ENCODE assay signal across 32 mouse cellular contexts in the genomic region with DNA sequence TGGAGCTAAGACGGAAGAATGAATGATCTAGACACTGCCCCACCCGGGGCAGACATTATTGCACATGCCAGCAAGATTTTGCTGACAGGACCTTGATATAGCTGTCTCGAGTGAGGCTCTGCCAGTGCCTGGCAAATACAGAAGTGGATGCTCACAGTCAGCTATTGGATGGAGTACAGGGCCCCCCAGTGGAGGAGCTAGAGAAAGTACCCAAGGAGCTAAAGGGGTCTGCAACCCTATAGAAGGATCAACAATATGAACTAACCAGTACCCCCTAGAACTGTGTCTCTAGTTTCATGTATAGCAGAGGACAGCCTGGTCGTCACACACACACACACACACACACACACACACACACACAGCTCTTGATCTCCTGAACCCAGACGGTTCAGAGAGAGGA. TPM values are rescaled to one million over a fixed set of nuclear protein-coding genes. Genes with fewer than 3 reads are reported as not detected.
DNase-seq lines count a peak whose midpoint lies in the region; TF ChIP-seq lines count a peak whose summit lies in the region.
"Not testable (repeated sequence)": the region's sequence is repeated elsewhere in the genome, so short reads cannot be mapped to it uniquely, and the experiment has no call there.
"Had no signal": no experiment of that assay in that cellular context is flagged by ENCODE, and none has a peak within 500 bp of the region (broad histone marks: within the 10 kb centered on the region; RNA-seq: fewer than 3 reads in every experiment).

No protein-coding gene starts in this region.

- dilution Hi-C loops in CH12.LX (cut with MboI; ENCODE audit: extremely low pct_ligation_motif_present, extremely low pct_unique_long_range_greater_than_20kb, low sequenced_read_pairs) = not testable (repeated sequence)

- in situ Hi-C loops in CH12.LX (cut with MboI; ENCODE audit: low pct_ligation_motif_present, low pct_unique_long_range_greater_than_20kb, low sequenced_read_pairs) = not testable (repeated sequence)

- H3K9ac ChIP-seq in CH12.LX (ENCODE audit: insufficient read depth, low read depth) = not testable (repeated sequence)

- TF ChIP-seq POLR2A in CH12.LX (IDR thresholded peaks at IDR 0.05; ENCODE audit: low read depth, low read length) = not testable (repeated sequence)

- H3K79me2 ChIP-seq in CH12.LX (replicated peaks; ENCODE audit: control insufficient read depth, extremely low read depth, insufficient read depth, poor library complexity, severe bottlenecking) = not testable (repeated sequence)

- peak in 1 of 2 experiments; percentile 19; a peak in 2 of 4 replicates for TF ChIP-seq CTCF in CH12.LX (conservative IDR thresholded peaks at IDR 0.05 in 1 of 2, IDR thresholded peaks at IDR 0.05 in 1 of 2; ENCODE audit: low read depth in 2 of 2, low read length in 2 of 2)

- H3K4me2 ChIP-seq in CH12.LX (ENCODE audit: insufficient read depth, low read depth, poor library complexity, severe bottlenecking) = not testable (repeated sequence)

- H3K27ac ChIP-seq in CH12.LX (ENCODE audit: insufficient read depth, low read depth) = not testable (repeated sequence)

- not testable (repeated sequence) for TF ChIP-seq EP300 in CH12.LX (IDR thresholded peaks at IDR 0.05; ENCODE audit: low read length)

- H3K36me3 ChIP-seq in CH12.LX (replicated peaks in 1 of 2; ENCODE audit: control insufficient read depth in 1 of 2, insufficient read depth in 1 of 2, low read length in 1 of 2) = not testable (repeated sequence)

- not testable (repeated sequence) for H3K27me3 ChIP-seq in CH12.LX (replicated peaks)

- H3K4me3 ChIP-seq in CH12.LX (replicated peaks in 1 of 3; ENCODE audit: low read depth in 2 of 3, low read length in 2 of 3, poor library complexity in 1 of 3) = not testable (repeated sequence)

- intact Hi-C loops in left cerebral cortex, postnatal 4 days (cut with DNase I) = not testable (repeated sequence)

- not testable (repeated sequence) for DNase-seq in CH12.LX (ENCODE audit: extremely low read depth)
- DNase-seq in cerebellum, postnatal 14 days = peak; percentile 6 to 10
- peak; percentile 13 for DNase-seq in heart, adult 8-10 months (ENCODE audit: low spot score)
- DNase-seq in induced T-regulatory cell, adult 2 months (ENCODE audit: low read depth) = peak; percentile 20
- DNase-seq in kidney, postnatal 10 days = peak; percentile 17
- DNase-seq in left cerebral cortex, postnatal 4 days = peak; percentile 11
- peak; percentile 10 for DNase-seq in retina, embryonic 14.5 days (ENCODE audit: low spot score)

- H3K4me1 ChIP-seq in CH12.LX (ENCODE audit: control insufficient read depth in 1 of 2, insufficient read depth in 2 of 2) = not testable (repeated sequence)

- not testable (repeated sequence) for H3K9me3 ChIP-seq in CH12.LX (replicated peaks; ENCODE audit: low read length)

- peak; percentile 10 for TF ChIP-seq RAD21 in CH12.LX (IDR thresholded peaks at IDR 0.05; ENCODE audit: low read depth, low read length)

RNA-seq across cellular contexts. Expression of a gene that starts 37.4 kb away (rescaled TPM):
- total RNA-seq in CH12.LX (2012; rRNA removed) (not detected in 2 replicates), CH12.LX (2014; rRNA removed) (not detected in 2 replicates)
- polyA plus RNA-seq in CH12.LX (2012; ENCODE audit: insufficient read length, low read depth) = not detected in 2 replicates
- total RNA-seq in heart, adult 8-10 months (2022) = not detected
- not detected for total RNA-seq in left cerebral cortex, postnatal 4 days (2021)
- total RNA-seq: adrenal gland, postnatal 10 days; gastrocnemius, postnatal 14 days; granulocyte monocyte progenitor cell, adult 5-6 weeks; left cerebral cortex, adult 18-20 months; left cerebral cortex, postnatal 25 days; MEL; monocyte, adult 5-6 weeks had no signal
- polyA plus RNA-seq: embryonic facial prominence, embryonic 10.5 days; embryonic facial prominence, embryonic 15.5 days; forebrain, embryonic 12.5 days; heart, embryonic 12.5 days; heart, postnatal 0 days; hindbrain, embryonic 10.5 days; hindbrain, embryonic 16.5 days; kidney, embryonic 16.5 days; large intestine, adult 2 months; limb, embryonic 13.5 days; liver, embryonic 11.5 days; liver, embryonic 16.5 days; lung, embryonic 16.5 days; midbrain, embryonic 12.5 days; neural tube, embryonic 14.5 days; Patski; spleen, adult 2 months; thymus, adult 2 months had no signal
